21 mouse cellular contexts compared by ENCODE assay signal in the genomic region with DNA sequence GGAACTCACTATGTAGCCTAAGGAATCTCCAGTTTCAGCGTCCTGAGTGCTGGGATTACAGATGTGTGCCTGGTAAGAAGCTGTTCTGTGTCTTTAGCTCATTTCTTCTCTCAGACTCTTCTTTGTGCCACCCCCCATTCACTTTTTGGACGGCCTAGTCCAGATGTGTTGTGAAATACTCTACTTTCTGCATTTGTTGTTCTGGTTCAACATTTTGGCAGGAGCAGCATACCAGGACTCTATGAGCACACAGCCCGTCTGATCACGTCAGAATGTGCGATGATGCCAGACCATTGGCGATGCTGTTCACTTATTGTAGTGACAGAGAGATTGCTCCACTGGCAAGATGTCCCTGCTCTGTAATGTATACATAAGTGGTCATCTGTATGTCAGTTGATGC. TPM values are rescaled to one million over a fixed set of nuclear protein-coding genes. Genes with fewer than 3 reads are reported as not detected.
"Had no signal": no experiment of that assay in that cellular context is flagged by ENCODE, and none has a peak within 500 bp of the region (broad histone marks: within the 10 kb centered on the region; RNA-seq: fewer than 3 reads in every experiment).

No protein-coding gene starts in this region.

- DNase-seq: kidney, adult 2 months; kidney, postnatal 10 days; kidney, postnatal 36 days; layer of hippocampus, postnatal 36 days; liver, postnatal 0 days; lung, embryonic 14.5 days; right cerebral cortex, adult 18-20 months; right cerebral cortex, postnatal 14 days; right cerebral cortex, postnatal 4 days; thymus, adult 2 months; thymus, postnatal 14 days; thymus, postnatal 4 days had no signal

- H3K27me3 ChIP-seq: midbrain, embryonic 15.5 days; neural tube, embryonic 12.5 days; neural tube, embryonic 15.5 days had no signal

- H3K9me3 ChIP-seq: kidney, embryonic 15.5 days; midbrain, embryonic 12.5 days; midbrain, embryonic 15.5 days; neural tube, embryonic 12.5 days; neural tube, embryonic 15.5 days had no signal

- H3K4me2 ChIP-seq: kidney, embryonic 15.5 days; lung, embryonic 14.5 days; midbrain, embryonic 12.5 days; midbrain, embryonic 15.5 days; neural tube, embryonic 12.5 days; neural tube, embryonic 15.5 days had no signal

- H3K4me1 ChIP-seq: kidney, embryonic 15.5 days; midbrain, embryonic 15.5 days; neural tube, embryonic 15.5 days had no signal

- H3K36me3 ChIP-seq: kidney, embryonic 15.5 days; midbrain, embryonic 12.5 days; midbrain, embryonic 15.5 days; neural tube, embryonic 12.5 days; neural tube, embryonic 15.5 days had no signal

- H3K9ac ChIP-seq: kidney, embryonic 15.5 days; liver, embryonic 14.5 days; liver, postnatal 0 days; lung, embryonic 14.5 days; midbrain, embryonic 12.5 days; midbrain, embryonic 15.5 days; neural tube, embryonic 12.5 days; neural tube, embryonic 15.5 days had no signal

- ATAC-seq: liver, postnatal 0 days; midbrain, embryonic 15.5 days had no signal

- H3K27ac ChIP-seq: kidney, embryonic 15.5 days; left cerebral cortex, adult 2 months; liver, embryonic 14.5 days; macrophage; midbrain, embryonic 12.5 days; midbrain, embryonic 15.5 days; neural tube, embryonic 12.5 days; neural tube, embryonic 15.5 days; stomach, postnatal 0 days had no signal

- H3K4me3 ChIP-seq: kidney, embryonic 15.5 days; left cerebral cortex, adult 2 months; midbrain, embryonic 12.5 days; midbrain, embryonic 15.5 days; neural tube, embryonic 12.5 days; neural tube, embryonic 15.5 days had no signal

RNA-seq across cellular contexts. Expression of a gene that starts 12.5 kb away (rescaled TPM):
- polyA plus RNA-seq: midbrain, embryonic 12.5 days had no signal
